Mouse (Mus musculus) neural tube, embryonic 15.5 days (tissue): Measurements from ENCODE around the gene Rxrb. TPM values are rescaled to one million over a fixed set of nuclear protein-coding genes. Genes with fewer than 3 reads are reported as not detected.
A peak's percentile ranks its signal among the peaks of the same experiment; 100 is the strongest.

Source experiments
- ATAC-seq: fragments of 200-750 bp; cut with Nextera tagmentation; 2 replicates; pipeline ENCODE4 v1.8.0; 2017; ENCODE audit warnings: mild to moderate bottlenecking, moderate TSS enrichment, moderate library complexity; ENCODE audit not compliant: low FRiP score
- H3K27ac ChIP-seq: fragments of 300-500 bp; sonication (generic); replicated peaks from 2 replicates; pipeline ENCODE4 v1.5.1; 2015; ENCODE audit warnings: mild to moderate bottlenecking, inconsistent platforms
- H3K27me3 ChIP-seq: fragments of 300-500 bp; sonication (generic); replicated peaks from 2 replicates; pipeline ENCODE4 v1.6.1; 2015; ENCODE audit warnings: inconsistent platforms
- H3K36me3 ChIP-seq: fragments of 300-500 bp; sonication (generic); 2 replicates; pipeline ENCODE4 v1.6.1; 2015; ENCODE audit warnings: inconsistent platforms
- H3K4me1 ChIP-seq: fragments of 300-500 bp; sonication (generic); 2 replicates; pipeline ENCODE4 v1.6.1; 2015; ENCODE audit warnings: inconsistent platforms
- H3K4me2 ChIP-seq: fragments of 300-500 bp; sonication (generic); 2 replicates; pipeline ENCODE4 v1.6.1; 2015; ENCODE audit warnings: inconsistent platforms, mild to moderate bottlenecking, moderate library complexity
- H3K4me3 ChIP-seq: fragments of 300-500 bp; sonication (generic); replicated peaks from 2 replicates; pipeline ENCODE4 v1.5.1; 2015; ENCODE audit warnings: mild to moderate bottlenecking, inconsistent platforms
- H3K9ac ChIP-seq: fragments of 300-500 bp; sonication (generic); replicated peaks from 2 replicates; pipeline ENCODE4 v1.6.1; 2015; ENCODE audit warnings: mild to moderate bottlenecking, inconsistent platforms
- H3K9me3 ChIP-seq: fragments of 300-500 bp; sonication (generic); replicated peaks from 2 replicates; pipeline ENCODE4 v1.6.1; 2016; ENCODE audit warnings: inconsistent platforms
- WGBS: fragments of 180-500 bp; shearing (Covaris S2); methylation state at CpG from one replicate; pipeline ENCODE4 v1.1.7; 2015; ENCODE audit warnings: mixed read lengths; 5-methylcytosine and 5-hydroxymethylcytosine counted together
- polyA plus RNA-seq: library from polyadenylated mRNA; unstranded; fragments of >200 nt; fragmentation: Nextera tagmentation; extraction: Ambion mirVana; gene quantifications from 2 replicates; pipeline ENCODE4 v1.2.1, GENCODE M21; 2015

The Rxrb gene
- polyA plus RNA-seq, 1 experiment from 2014 or later = 54.4 TPM

- Histone ChIP-seq H3K4me2 (peak overlapping the region; percentile 98), H3K4me3 (peak overlapping the region; percentile 64), H3K4me1 (peaks cover 77% of the 10 kb centered on the region), H3K27me3 (no peaks in the 10 kb centered on the region), H3K9ac (peak overlapping the region; percentile 67), H3K36me3 (peaks cover 18% of the 10 kb centered on the region), H3K27ac (peak overlapping the region; percentile 98), H3K9me3 (no peaks in the 10 kb centered on the region)
- no peak for ATAC-seq
- WGBS = 2% methylated on average over 35 of the region's 36 CpGs
These were observed 4.5 kb upstream of the Rxrb start for GRCm38 (mm10) chr17:34026917-34027655.

GRCm38 (mm10) chr17:34027656-34028223, 3.9 kb upstream of the Rxrb start, which contains the start of gene H2-Ke6:
H2-Ke6 (minus strand) TSS chr17:34028060.
- peak within 1 kb of the TSS; percentile 64 for H3K4me3 ChIP-seq
- H3K27ac ChIP-seq = peak within 1 kb of the TSS; percentile 98
- H3K9ac ChIP-seq = peak within 1 kb of the TSS; percentile 67
- peak; percentile 65 for ATAC-seq
- whole genome bisulfite sequencing = under 1% methylated on average over 49 of the region's 49 CpGs
- no peaks in the 10 kb centered on the region for H3K9me3 ChIP-seq
- peaks cover 78% of the 10 kb centered on the region for H3K4me1 ChIP-seq
- H3K27me3 ChIP-seq = no peaks in the 10 kb centered on the region
- H3K4me2 ChIP-seq = peak within 1 kb of the TSS; percentile 98
- peaks cover 18% of the 10 kb centered on the region for H3K36me3 ChIP-seq

- H3K4me2 ChIP-seq = peak overlapping the region; percentile 98
- ATAC-seq = no peak
- no peaks in the 10 kb centered on the region for H3K9me3 ChIP-seq
- peak overlapping the region; percentile 64 for H3K4me3 ChIP-seq
- H3K36me3 ChIP-seq = peaks cover 18% of the 10 kb centered on the region
- H3K9ac ChIP-seq = no peak overlapping the region
- H3K4me1 ChIP-seq = peaks cover 78% of the 10 kb centered on the region
- WGBS = 45% methylated on average over 17 of the region's 17 CpGs
- peak overlapping the region; percentile 98 for H3K27ac ChIP-seq
- no peaks in the 10 kb centered on the region for H3K27me3 ChIP-seq
These were observed 3.0 kb upstream of the Rxrb start for GRCm38 (mm10) chr17:34028501-34029149.

DNA sequence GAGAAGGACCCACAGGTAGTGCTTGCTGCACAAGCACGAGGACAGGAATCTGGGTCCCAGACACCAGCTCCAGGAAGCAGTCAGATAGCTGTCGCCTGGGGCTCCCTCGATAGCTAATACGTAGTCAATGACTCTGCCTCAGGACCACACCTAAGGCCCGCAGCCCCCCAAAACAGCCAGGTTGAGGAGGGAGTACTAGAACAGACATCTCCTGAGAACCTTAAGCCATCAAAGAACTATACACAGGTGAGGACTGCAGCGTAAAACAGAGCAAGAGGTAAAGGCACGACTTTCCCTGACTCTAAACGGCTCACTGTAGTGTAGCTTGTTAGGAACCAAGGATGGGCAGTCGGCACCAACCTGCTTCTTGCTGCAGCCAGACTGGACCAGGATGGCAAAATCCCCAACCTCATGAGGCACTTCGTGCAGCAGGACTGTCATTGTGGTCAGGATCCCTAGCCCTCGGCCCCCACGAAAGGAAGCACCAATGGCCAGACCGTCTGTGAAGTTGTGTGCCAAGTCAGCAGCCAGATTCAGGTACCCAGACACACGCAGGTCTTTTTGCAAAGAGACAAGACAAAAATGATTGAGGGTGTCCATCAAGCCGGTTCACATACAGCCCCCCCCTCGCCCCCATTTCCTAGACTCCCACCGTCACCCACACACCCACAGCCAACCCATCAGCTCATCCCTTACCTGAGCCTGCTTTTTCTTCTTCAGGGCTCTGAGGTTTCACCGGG, 2.3 kb upstream of the Rxrb start:
- peaks cover 20% of the 10 kb centered on the region for H3K36me3 ChIP-seq
- 86% methylated on average over 18 of the region's 18 CpGs for WGBS
- H3K9ac ChIP-seq = no peak overlapping the region; the same call in 1 of the 2 replicates
- peaks cover 78% of the 10 kb centered on the region for H3K4me1 ChIP-seq
- H3K4me2 ChIP-seq = peak overlapping the region; percentile 98
- no peaks in the 10 kb centered on the region for H3K9me3 ChIP-seq
- H3K27ac ChIP-seq = no peak overlapping the region
- no peak for ATAC-seq
- 0 out of 2 replicates have a peak overlapping the region, but pooled peaks have one; percentile 85 for H3K4me3 ChIP-seq
- no peaks in the 10 kb centered on the region for H3K27me3 ChIP-seq

DNA sequence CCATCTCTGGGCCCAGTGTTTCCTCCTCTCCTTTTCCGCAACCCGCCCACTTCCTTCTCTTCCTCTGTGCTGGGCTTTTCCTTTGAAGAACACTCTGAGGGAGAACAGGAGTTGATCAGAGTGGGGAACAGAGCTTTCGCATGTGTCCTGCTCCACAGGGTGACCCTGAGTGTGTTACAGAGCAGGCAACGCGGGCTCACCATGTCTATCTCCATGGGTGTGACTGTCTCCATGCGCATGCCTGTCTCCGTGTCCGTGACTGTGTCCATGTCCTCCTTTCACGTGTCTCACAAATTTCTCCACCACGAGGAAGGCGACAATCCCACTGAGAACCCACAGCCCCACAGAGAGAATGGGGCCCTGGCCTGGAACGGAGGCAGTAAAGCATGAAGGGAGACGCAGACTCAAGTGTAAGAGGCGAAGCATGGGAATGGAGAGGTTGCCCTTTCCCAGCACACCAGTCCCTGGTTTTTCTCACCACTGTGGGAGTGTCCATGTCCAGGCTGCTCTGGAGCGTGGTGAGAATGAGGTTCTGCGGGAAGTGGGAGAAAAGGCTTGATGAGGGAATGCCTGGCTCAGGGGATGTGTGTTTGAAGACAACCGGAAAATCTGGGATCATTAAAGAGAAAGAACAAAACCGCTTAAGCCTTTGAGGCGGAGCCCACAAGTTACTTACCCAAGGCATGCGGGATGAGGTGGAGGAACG, 1.6 kb upstream of the Rxrb start:
- H3K4me2 ChIP-seq = peak overlapping the region; percentile 98
- peak overlapping the region; percentile 100 for H3K27ac ChIP-seq
- 72% methylated on average over 21 of the region's 21 CpGs for WGBS
- H3K4me3 ChIP-seq = peak overlapping the region; percentile 85
- peaks cover 77% of the 10 kb centered on the region for H3K4me1 ChIP-seq
- no peaks in the 10 kb centered on the region for H3K27me3 ChIP-seq
- peaks cover 22% of the 10 kb centered on the region for H3K36me3 ChIP-seq
- H3K9ac ChIP-seq = peak overlapping the region; percentile 93
- no peaks in the 10 kb centered on the region for H3K9me3 ChIP-seq
- ATAC-seq = no peak

DNA sequence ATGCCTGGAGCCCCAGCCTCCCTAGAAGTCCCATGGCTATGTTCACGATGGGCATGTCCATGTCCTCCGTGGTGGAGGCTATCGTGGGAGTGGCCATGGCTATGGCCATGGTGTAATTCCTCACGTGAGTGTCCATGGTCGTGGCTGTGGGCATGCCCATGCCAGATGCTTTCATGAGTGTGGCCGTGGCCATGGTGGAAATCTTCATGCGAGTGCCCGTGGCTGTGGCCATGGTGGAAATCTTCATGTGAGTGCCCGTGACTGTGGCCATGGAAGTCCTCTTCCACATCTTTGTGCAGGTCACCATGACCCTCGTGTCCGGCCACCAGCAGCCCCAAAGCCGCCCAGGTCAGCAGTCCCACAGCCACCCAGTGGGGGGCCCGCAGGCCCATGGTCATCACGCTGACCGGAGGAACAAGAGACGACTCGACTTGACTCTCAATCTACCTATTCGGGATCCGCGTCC, 718 bp upstream of the Rxrb start:
- H3K4me1 ChIP-seq = peaks cover 69% of the 10 kb centered on the region
- H3K36me3 ChIP-seq = peaks cover 30% of the 10 kb centered on the region
- H3K9ac ChIP-seq = peak overlapping the region; percentile 93
- no peaks in the 10 kb centered on the region for H3K27me3 ChIP-seq
- peak overlapping the region; percentile 85 for H3K4me3 ChIP-seq
- WGBS = 7% methylated on average over 20 of the region's 20 CpGs
- no peak for ATAC-seq
- H3K27ac ChIP-seq = peak overlapping the region; percentile 100
- H3K4me2 ChIP-seq = peak overlapping the region; percentile 98
- H3K9me3 ChIP-seq = no peaks in the 10 kb centered on the region

DNA sequence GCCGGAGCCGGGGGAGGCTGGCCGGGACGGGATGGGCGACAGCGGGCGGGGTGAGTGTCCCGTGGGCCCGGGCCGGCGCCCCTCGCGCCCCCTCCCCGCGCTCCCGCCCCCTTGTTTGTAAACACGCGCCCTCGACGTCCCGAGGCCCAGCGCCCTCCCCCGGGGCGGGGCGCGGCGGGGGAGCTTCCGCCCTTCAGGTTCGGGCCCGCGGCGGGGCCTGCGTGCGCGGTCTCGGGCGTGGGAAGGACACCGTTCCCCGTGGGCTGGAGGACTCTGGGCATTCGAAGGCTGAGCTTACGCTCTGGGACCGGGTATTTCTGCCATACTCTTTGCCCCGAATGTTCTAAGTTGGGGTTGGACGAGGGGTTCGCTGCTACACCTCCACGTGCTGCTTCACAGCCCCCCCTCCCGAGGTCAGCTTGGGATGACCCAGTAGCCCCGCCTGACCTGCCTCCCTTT, 591 bp downstream of the Rxrb start:
- H3K36me3 ChIP-seq = peaks cover 43% of the 10 kb centered on the region
- peak; percentile 9; the same call in 1 of the 2 replicates for ATAC-seq

DNA sequence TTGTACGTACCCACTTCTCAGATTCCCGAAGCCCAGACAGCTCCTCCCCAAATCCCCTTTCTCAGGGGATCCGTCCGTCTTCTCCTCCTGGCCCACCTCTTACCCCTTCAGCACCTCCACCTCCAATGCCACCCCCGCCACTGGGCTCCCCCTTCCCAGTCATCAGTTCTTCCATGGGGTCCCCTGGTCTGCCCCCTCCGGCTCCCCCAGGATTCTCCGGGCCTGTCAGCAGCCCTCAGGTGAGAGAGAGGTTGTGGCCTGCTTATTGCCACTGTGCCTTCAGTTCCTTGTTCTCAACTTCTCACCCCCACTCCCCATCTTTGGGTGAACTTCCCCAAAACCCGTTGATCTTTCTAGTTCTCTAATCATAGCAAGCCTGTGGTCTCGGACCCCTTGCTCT, 1.2 kb downstream of the Rxrb start:
- Histone ChIP-seq H3K27me3 (no peaks in the 10 kb centered on the region), H3K9ac (peak overlapping the region; percentile 93), H3K27ac (peak overlapping the region; percentile 100), H3K4me1 (peaks cover 52% of the 10 kb centered on the region), H3K4me2 (peak overlapping the region; percentile 98), H3K4me3 (peak overlapping the region; percentile 85), H3K36me3 (peaks cover 49% of the 10 kb centered on the region), H3K9me3 (no peaks in the 10 kb centered on the region)
- 65% methylated on average over 9 of the region's 9 CpGs for WGBS
- ATAC-seq = no peak

More for the DNA sequence above, 591 bp downstream of the Rxrb start:
- peak overlapping the region; percentile 98 for H3K4me2 ChIP-seq
- H3K27me3 ChIP-seq = no peaks in the 10 kb centered on the region
- H3K9ac ChIP-seq = peak overlapping the region; percentile 93
- peak overlapping the region; percentile 85 for H3K4me3 ChIP-seq
- 0% methylated on average over 40 of the region's 48 CpGs for WGBS
- peak overlapping the region; percentile 100 for H3K27ac ChIP-seq
- peaks cover 56% of the 10 kb centered on the region for H3K4me1 ChIP-seq
- H3K9me3 ChIP-seq = no peaks in the 10 kb centered on the region

- Histone ChIP-seq H3K36me3 (peaks cover 50% of the 10 kb centered on the region), H3K4me3 (peak overlapping the region; percentile 85), H3K4me1 (peaks cover 52% of the 10 kb centered on the region), H3K9ac (peak overlapping the region; percentile 93; the same call in 1 of the 2 replicates), H3K4me2 (peak overlapping the region; percentile 98), H3K27ac (no peak overlapping the region), H3K27me3 (no peaks in the 10 kb centered on the region), H3K9me3 (no peaks in the 10 kb centered on the region)
- WGBS = 92% methylated on average over 9 of the region's 9 CpGs
- ATAC-seq = no peak
These were observed 1.8 kb downstream of the Rxrb start for GRCm38 (mm10) chr17:34033441-34033840.

DNA sequence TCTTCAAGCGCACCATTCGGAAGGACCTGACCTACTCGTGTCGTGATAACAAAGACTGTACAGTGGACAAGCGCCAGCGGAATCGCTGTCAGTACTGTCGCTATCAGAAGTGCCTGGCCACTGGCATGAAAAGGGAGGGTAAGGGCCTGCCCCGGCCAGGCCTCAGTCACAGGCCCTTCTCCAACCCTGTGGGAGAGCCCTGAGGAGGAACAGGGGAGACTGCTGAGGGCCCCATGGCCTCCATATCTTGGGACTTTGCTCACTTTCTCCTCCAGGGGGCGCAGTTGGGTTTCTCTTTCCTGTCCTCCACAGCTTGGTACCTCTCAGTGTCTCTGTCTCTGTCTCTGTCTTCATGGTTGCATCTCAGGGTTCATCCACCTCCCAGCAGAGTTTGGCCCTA, 2.5 kb downstream of the Rxrb start:
- Histone ChIP-seq H3K27me3 (no peaks in the 10 kb centered on the region), H3K4me2 (no peak overlapping the region), H3K27ac (no peak overlapping the region), H3K36me3 (peaks cover 44% of the 10 kb centered on the region), H3K4me1 (peaks cover 52% of the 10 kb centered on the region), H3K9me3 (no peaks in the 10 kb centered on the region), H3K9ac (no peak overlapping the region), H3K4me3 (no peak overlapping the region)
- 79% methylated on average over 10 of the region's 10 CpGs for WGBS
- ATAC-seq = no peak
